Mouse (Mus musculus) heart, postnatal 10 days (tissue): ENCODE data around the gene Teddm3. TPM values are rescaled to one million over a fixed set of nuclear protein-coding genes. Genes with fewer than 3 reads are reported as not detected.
A peak's percentile ranks its signal among the peaks of the same experiment; 100 is the strongest.
"Not testable (repeated sequence)": the region's sequence is repeated elsewhere in the genome, so short reads cannot be mapped to it uniquely, and the experiment has no call there.

Source experiments
- DNase-seq, 2 experiments: peaks; one replicate each; pipeline ENCODE4 v3.0.0; 2021
- intact Hi-C: fragments of 180-260 bp; cut with DNase I; formaldehyde crosslinking; loops from one replicate; pipeline ENCODE4 v1.15.1; 2025
- total RNA-seq, 2 experiments: library from RNA; stranded (reverse); gene quantifications; 2 replicates each; pipeline ENCODE4 v1.2.3; 2021

The Teddm3 gene
- total RNA-seq: not detected

DNA sequence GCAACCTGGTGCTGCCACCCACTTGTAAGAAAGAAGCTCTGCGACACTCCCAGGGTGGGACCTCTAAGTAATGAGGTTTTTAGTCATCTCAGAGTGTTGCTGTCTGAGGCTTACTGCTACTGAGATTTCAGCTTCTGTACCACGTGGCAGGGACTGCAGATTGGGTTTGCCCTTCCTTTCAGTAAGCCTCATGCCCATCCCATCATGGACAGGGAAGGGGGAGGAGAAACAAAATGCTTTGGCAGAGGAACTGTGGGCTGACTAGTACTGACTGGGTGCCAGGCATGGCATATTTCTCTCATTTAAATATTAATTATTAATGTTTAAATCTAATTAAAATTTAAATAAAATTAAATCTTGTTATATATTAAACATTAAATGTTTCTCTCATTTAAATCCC is at the start of gene Teddm3:
TSS of gene Teddm3 (minus strand) at position 101 of the 400 bp plus-strand sequence.
- DNase-seq, intact Hi-C loops: not testable (repeated sequence)

DNA sequence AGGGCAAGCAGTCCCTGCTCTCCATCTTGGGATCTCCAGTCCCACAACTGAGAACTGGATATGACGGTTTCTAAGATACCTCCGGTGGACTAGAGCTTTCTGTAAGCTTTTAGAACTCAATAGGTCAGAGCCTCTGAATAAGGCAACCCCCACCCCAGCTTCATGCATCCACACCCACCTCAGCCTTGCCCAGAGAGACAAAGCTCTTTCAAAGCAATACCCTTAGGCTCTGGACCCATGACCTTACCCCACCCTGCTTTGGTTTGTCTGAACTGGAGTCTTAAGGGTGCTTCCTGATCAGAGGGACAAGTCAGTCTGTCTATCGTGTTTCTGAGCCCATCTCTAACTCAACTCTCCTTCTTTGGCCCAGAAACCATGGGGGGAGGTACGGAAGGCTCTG is 48.9 kb upstream of the Teddm3 start:
- no peak for DNase-seq
- intact Hi-C loops: no loop called here

DNA sequence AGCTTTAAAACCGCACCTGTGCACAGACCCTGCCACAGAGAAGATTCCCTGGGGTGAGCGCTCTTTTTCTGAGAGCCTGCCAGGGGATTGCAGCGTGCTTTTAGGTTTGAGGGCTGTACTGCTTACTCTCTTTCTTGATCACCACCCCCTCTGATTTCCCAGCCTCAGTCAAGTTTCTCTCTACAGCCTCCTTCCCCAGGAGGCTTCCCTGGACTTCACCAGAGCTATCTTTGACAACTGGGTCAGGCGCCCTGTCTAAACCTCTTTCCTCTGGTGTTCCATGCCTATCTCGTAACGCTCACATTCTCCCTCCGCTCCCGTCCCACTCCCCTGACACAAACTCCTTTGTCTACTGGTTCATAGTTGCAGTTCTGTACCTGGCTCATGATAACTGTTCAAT is 45.6 kb upstream of the Teddm3 start:
- DNase-seq: no peak
- intact Hi-C loops: no loop called here

DNA sequence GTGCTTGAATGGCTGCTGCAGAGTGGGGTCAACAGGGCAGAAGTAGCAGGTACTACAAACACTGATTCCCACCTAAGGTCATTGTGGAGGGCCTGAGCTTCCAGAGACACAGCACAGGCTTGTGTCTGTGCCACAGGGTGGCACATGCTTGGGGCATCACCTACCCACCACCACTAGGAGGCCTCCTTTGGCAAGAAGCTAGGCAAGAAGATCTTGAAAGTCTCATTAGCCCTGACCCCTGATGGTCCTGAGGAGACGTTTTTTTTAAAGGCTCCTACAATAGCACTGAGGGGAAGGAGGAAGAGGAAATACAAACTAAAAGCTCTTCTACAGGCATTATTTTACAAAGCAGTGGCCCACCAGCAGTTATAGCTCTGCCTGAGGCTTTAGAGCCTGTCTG is 44.7 kb upstream of the Teddm3 start:
- DNase-seq: no peak
- intact Hi-C loops: no loop called here

DNA sequence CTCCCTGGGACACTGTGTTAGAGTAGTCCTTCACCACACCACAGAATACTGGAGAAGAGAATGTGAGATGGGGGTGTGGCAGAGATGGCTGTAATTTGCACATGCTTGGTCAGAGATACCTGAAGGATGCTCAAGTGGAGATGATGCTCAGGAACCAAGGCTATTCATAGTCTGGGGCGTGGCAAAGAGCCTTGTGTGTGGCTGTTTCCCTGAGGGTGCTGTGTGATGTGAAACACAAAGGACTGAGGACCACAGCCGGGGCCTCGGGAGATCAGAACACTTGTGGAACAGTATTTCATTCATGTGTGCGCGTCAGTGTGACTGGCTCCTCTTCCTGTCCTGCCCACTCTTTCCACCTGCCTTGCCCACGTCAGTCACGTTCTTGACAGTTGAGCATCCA is 44.2 kb upstream of the Teddm3 start:
- intact Hi-C loops: no loop called here
- no peak for DNase-seq

DNA sequence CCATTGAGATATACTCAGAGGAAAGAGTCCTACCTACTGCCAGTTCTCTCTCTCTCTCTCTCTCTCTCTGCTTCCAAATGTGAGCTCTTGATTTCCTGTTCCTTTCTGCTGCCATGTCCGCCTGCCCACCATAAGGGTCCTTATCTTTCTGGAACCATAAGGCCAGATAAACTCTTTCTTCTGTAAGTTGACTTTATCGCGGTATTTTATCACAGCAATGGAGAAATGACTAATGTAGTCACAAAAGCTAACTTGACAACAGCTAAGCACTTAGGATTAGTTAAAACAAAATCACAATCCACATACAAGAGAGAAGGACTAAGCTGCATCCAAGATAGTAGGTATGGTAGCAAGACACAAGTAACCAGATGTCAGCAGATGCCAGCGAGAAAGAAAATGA is 43.7 kb upstream of the Teddm3 start:
- no peak for DNase-seq
- intact Hi-C loops: no loop called here

DNA sequence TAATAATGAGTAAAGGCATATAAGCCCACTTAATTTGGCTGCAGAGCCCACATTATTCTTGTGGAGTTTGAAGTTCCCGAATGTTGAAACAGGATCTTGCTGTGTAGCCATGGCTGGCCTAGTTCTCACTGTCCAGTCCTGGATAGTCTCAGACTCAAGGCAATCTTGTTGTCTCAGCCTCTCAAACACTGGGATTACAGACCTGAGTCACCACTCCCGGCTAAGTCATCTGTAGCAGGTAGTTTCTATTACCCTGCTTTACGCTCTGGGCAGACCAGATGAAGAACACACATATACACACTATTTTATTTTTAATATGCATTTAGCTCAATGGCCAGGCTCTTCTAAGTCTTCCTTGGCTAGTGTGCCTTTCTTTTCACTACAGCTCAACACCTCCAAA is 42.8 kb upstream of the Teddm3 start:
- DNase-seq: no peak

DNA sequence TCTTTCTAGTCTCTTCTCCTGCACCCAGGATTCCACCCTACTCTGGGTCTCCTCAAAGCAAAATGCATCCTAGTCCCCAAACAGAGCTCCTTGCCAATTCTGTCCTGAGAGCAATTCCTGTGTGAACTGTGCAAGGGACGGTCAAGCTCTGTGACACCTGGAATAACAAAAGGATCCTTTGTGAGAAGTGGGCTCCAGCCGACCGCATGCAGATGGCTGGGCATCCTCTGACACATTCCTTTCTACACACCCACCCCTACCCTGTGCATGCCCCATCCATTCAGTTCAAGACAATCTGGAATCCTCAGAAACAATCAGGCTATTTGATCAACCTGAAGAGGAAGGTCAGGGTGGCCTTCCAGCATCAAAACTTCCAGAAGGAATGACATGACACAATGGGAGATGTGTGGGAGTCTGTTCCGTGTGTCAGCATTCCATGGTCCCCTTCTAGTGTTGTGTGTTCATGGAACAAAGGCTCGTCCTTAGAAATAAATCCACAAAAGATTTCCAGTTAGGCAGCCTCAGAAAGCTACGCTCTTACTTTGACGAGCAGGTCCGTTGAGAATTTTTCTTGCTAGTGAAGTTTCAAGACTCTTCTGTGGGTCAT is 41.6 kb upstream of the Teddm3 start:
- DNase-seq: no peak
- intact Hi-C loops: no loop called here

More for the DNA sequence above, 42.8 kb upstream of the Teddm3 start:
- intact Hi-C loops: no loop called here

DNA sequence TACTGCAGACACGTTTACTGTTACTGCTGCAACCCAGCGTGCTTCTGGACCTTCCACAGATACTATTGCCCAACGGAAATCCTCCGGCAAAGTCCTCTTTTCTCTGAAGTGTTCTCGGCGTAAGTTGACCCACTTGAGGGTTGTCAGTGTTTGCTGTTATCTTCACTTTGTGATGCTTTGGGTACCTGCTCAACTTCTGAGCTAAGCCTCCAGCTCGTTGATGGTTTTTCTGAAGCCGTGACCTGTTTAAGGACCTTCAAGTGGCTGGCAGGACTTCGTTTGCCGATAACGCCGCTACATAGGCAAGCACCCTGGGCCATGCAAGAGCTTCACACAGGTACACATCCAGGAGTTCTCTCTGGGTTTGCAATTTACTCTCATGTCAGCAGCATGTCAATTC is 40.4 kb upstream of the Teddm3 start:
- intact Hi-C loops: loop anchor here (5.0 kb wide), 2 partner anchors 287 to 472 kb away; no protein-coding TSS in a partner anchor

DNA sequence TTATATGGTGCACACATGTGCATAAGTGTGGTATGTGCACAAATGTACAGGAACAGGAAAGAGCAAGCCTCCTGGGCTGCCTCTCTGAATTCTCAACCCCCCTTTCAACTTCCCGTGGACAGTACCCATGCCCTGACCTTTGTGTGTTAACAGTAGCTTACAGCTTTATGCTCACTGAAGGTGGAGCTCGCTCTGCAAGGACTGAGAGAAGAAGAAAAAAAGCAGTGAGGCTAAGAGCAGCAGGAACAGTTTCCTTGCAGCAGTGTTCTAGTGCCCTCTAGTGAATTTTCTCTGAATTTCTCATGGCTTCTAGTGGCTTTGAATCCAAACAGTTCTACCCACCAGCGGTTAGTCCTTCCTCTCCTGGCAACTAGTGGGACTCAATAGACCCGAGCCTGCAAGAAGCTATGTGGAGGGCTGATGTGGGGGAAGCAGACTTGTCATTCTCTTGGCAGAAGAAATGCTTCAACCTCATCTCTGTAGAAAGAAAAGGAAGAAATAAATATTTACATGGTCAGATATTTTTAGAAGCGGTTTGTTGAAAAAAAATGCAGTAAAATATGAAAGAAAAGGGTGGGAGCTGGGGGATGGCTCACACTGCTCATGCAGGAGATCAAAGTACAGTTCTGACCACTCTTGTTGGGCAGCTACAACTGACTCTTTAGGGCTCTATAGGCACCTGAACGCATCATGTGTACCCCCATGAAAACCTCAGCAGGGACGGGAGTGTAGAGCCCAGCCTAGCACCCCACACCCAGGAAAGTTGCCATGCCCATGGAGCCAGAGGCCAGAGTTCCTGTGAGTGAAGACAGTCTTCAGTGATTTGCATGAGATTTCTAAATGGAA is 38.9 kb upstream of the Teddm3 start:
- DNase-seq: peak; percentile 61 to 75
- intact Hi-C loops: loop anchor here (1.0 to 5.0 kb wide), 3 partner anchors 285 to 470 kb away; no protein-coding TSS in a partner anchor

More for the DNA sequence above, 40.4 kb upstream of the Teddm3 start:
- no peak for DNase-seq

DNA sequence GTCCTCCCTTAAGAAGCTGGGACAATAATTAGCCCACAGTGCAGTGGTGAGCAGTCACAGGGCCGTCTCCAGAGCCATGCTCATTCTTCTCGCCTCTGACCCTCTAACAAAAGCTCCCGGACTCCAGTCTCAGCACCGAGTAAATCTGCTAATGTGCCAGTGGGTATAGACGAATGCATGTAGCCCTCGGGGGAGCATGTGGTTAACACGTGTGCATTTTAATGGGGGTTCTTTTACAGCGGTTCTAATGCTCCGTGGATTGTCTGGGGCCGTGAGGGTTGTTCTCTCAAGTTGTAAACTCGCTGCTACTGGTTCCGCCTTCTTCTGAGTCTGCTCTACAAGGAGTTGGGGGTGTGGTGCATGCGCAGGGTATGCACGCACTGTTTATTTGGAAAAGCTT is 37.8 kb upstream of the Teddm3 start:
- intact Hi-C loops: loop anchor here (5.0 kb wide), 2 partner anchors 284 to 469 kb away; no protein-coding TSS in a partner anchor
- DNase-seq: no peak

DNA sequence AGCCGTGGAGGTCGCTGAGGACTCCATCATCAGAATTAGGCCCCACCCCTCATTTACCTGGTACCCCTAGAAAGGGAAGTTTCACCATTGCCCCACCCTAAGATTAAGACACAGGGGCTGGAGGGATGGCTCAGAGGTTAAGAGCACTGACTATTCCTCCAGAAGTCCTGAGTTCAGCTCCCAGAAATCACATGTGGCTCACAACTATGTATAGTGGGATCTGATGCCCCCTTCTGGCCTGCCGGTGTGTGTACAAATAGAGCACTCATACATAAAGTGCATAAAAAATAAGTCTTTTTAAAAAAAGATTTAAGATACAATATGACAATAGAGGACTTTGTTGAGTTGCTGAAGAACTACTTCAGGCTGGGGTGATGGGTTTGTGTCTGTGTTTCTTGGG is 34.5 kb upstream of the Teddm3 start:
- intact Hi-C loops: no loop called here

DNA sequence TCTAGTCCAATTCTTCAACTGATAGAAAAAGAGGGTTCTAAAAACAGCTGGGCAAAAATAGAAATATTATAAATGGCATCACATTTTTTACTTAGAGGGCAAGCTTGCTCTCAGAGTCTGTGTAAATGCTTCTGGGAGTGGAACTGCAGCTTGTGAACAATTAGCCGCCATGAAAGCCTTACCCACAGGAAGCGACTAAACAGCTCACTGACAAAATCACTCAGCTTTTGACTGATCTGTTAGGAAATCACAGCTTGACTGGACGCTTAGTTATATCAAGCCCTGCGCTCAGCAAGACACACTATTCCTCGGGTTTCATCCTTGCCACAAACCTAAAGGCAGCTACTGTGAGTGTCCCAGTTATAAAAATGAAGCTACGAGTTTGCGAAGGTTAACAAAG is 33.8 kb upstream of the Teddm3 start:
- intact Hi-C loops: no loop called here
- DNase-seq: no peak

More for the DNA sequence above, 34.5 kb upstream of the Teddm3 start:
- no peak for DNase-seq

DNA sequence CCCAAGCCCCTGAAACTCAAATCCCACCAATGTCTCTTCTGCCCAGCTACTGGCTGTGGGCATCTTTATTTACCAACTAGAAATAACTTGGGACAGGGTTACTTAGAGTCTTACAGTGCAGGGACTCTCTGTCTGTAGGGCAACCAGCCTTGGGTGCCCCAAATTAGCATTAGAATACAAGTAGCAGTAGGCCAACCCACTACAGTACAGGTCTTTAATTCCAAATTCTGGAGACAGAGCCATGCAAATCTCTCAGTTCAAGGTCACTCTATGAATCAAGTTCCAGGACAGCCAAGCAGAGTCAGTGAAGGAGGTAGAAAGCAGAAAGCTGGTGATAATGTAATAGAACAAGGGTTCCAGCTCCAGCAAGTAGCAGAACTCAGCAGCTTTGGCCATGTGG is 30.9 kb upstream of the Teddm3 start:
- DNase-seq: no peak
- intact Hi-C loops: no loop called here

DNA sequence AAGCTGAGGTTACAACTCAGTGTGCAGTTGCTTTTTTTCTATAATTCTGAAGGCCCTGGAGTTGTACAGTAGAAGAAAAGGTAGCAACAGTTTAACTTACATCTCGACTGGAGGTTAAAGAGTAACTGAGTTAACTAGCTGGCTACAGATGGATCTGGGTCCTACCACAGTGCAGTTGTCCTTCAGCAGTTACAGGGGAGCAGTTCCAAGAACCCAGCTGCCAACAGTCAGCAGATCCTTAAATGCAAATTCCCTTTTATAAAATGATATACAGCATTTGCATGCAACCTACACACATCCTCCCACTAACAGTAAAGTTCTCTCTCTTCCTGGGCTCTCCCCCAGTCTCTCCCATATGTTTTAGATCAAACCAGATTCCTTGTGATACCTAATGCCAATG is 28.3 kb upstream of the Teddm3 start:
- intact Hi-C loops: no loop called here
- DNase-seq: no peak

DNA sequence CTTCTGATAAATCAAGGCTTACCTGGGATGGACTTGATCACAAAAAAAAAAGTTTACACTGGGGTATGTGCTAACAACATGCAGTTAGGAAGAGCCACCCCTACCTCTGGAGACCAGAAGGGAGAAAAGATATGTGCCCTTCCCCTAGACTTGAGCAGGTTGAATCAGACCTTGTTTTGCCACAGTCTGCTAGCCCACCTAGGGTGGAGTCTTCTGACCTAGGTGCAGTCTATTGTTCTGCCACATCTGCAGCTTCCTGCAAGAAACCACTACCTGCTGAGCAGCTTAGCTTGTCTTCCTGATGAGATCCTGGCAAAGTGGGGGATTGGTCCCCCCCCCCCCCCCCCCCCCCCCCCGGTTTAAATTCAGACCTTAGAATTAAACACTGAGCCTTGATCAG is 21.4 kb upstream of the Teddm3 start:
- intact Hi-C loops: no loop called here
- no peak for DNase-seq

DNA sequence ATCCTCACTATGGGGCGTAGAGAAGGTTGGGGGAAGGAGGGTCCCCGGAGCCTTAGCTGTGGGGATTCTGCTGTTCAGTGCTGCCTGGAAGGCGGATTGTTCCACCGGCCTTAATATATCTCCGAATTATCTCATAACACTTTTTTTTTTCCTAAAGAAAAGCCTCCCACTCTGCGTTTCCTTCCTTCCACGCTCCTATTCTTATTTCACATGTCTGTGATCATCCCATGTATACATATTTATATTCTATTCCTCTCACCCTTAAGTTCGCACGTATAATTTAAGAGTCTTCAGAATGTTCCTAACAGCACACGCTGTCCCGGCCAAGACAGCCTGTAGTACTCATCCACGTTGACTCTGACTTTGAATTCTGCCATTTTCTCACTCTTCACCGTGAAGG is 14.9 kb upstream of the Teddm3 start:
- DNase-seq: no peak
- intact Hi-C loops: no loop called here

DNA sequence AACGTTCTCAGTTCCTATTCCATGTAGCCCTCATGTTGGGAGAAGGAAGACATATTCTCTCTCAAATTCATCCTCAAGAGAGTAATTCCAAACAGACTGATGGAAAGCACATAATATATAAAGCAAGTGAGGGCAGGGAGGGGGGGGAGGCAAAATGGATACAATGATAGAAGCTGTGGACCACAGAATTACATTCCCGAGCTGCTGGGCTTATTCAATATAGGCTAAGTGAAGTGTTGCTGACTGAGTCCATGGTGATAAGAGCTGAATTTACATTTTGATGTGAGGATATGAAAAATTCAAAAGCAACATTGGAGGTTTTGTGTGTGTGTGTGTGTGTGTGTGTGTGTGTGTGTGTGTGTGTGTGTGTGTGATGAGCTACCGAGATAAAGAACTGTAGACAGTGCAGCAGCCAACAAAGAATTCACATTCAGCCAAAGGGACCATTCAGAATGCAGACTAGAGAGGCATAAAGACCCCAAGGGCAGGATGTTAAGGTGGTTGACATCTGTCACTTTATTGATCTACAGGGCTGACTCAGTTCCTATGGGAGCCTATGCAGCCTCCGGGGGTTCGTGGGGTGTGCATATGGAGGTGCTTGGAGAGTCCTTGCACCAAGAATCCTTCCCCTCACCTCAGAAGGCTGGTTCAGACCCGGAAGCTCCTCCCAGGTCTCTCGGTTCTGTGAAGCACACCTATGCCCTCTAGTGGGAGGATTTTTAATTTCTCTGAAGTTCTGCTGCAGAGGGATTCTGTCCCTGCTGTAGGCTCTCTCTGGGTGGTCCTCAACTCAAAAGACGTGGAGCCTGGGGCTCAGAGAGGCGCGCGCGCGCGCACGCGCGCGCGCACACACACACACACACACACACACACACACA is 11.8 kb upstream of the Teddm3 start:
- peak in 1 of 2 experiments; percentile 6 for DNase-seq
- intact Hi-C loops: loop anchor here (2.0 kb wide), 1 partner anchor 89 kb away; no protein-coding TSS in a partner anchor

DNA sequence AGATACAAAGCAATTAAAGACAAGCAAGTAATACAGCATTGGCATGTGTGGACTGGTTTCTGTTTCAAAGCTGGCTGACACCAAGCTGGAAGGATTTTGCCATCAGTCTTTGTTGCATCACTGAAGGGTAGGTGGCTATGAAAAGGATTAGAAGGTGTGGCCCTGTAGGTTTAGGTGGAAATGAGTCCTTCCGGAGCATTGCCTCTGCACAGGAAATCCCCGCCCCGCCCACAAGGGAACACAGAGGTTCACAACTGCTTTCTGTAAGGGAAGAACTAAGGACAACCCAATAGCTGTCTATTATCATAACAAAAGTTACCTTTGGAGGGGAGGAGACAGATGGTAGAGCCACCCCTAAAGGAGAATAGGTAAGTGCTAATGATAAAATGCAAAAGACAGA is 9.6 kb upstream of the Teddm3 start:
- DNase-seq, intact Hi-C loops: not testable (repeated sequence)

DNA sequence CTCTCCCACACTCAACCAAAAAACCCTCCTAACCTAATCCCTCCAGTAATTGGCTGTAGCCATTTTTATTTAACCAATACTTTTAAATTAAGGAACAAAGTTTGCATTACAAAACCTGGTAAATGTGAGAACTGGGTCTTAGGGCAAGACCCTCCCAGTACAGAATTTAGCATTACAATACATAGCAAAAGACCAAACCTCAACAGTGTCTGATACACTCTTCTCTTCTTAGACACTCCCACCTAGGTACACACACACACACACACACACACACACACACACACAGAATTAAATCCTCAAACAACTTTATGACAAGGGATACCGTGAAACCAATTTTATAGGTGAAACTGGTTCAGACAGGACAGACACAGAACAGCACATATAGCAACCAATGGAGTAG is 5.4 kb upstream of the Teddm3 start:
- DNase-seq, intact Hi-C loops: not testable (repeated sequence)

DNA sequence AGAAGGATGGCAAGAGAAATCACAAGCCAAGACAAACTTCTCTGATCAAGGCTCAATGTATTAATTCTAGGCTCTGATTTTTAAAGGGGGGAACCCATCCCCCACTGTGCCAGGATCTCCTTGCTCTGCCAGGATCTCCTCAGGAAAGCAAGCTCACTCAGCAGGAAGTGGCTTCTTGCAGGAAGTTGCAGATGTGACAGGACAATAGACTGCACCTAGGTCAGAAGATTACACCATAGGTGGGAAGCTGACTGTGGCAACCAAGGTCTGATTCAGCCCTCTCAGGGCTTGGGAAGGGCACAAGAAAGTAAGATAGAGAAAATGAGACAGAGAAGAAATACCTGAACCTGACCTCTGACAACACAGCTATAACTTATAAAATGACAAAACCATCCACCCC is 2.5 kb upstream of the Teddm3 start:
- DNase-seq, intact Hi-C loops: not testable (repeated sequence)
